Mouse (Mus musculus) cerebellum, postnatal 14 days (tissue): ENCODE measurements around the gene Ano9.
A peak's percentile ranks its signal among the peaks of the same experiment; 100 is the strongest.

Source experiments
- DNase-seq, 2 experiments: peaks; one replicate each; pipeline ENCODE4 v3.0.0; 2021; ENCODE audit warnings: mixed read lengths in 2 of 2

Gene Ano9

DNA sequence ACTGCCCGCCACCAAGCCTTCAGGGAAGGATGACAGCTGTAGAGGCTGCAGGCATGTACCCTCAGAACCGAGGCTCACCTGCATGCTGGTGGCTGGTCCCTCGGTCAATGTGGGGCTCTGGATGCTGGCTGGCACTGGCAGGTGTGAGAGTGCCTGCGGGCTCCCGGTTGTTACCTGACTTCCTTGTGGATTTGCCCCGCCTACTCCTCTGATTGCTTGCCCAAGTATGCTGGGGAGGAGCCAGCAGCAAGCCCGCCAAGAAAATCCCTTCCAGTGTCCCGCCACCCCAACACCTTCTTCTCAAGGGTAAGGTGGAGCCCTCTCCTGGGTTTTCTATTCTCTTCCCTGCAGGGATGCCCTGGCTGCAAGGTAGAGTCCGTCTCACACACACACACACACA lies at the start of gene Ano9:
Ano9 (minus strand) TSS at position 171 of the 400 bp plus-strand sequence.
- no peak for DNase-seq

- no peak for DNase-seq
Measured at GRCm38 (mm10) chr7:141164850-141165249, 47.2 kb upstream of the Ano9 start.

- no peak for DNase-seq
Measured at GRCm38 (mm10) chr7:141164397-141164796, 46.8 kb upstream of the Ano9 start.

DNA sequence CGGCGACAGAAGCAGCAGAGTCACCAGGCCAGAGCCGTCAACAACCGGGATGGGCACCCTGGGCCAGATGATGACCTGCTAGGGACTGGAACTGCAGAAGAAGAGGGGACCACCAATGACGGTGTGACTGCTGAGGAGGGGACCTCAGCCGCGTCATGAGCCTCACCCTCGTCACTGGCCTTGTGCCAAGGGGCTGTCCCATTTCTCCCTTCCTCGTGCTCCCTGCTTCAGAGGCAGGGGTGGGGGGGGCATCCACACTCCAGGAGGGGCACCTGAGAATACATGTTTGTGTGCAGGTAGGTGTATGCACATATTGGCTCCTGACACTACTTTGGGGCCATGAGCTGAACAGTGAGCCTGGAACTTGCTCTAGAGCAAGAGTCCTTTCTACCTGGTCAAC lies 37.8 kb upstream of the Ano9 start:
- DNase-seq, result no peak

- DNase-seq, result no peak
Measured at GRCm38 (mm10) chr7:141148639-141149038, 31.0 kb upstream of the Ano9 start.

DNA sequence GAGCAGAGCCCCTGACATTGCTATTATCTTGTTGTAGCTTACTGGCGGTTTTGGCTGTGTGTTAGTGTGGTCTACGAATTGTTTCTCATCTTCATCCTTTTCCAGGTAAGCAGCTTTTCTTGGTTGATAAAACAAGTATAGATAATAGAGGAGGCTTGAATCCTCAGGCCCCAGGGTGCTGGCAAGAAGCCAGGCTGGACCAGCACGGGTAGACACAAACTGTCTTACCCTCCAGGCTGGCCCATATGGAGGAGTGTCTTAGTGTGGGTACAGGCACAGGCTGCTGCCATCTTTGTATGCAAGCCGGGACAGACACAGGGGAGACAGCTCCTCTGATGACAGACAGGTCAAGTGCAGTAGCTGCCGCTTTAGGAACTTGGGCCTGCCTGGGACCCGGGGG lies 29.4 kb upstream of the Ano9 start:
- peak; percentile 61 to 65 for DNase-seq

GRCm38 (mm10) chr7:141146043-141146595 lies 28.5 kb upstream of the Ano9 start:
- peak in 1 of 2 experiments; percentile 14 for DNase-seq

- DNase-seq, result peak in 1 of 2 experiments; percentile 49
Measured at GRCm38 (mm10) chr7:141145403-141145802, 27.8 kb upstream of the Ano9 start.

DNA sequence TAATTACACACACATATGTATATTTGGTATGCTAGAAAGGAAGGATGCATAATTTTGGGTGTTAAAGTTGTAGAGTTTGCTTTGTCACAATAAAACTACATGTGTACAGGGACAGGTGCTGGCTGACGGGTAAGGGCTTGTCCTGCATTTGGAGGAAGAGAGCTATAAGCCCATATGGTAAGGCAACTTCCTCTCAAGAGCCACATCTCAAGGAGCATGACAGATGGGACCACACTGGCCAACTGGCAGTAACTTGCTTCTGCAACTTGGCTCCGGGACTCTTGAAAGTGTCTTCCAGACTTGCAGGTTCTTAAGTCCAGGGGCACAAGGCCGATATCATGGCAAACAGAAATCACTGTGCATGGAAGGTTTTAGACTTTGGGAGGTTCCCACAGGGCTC lies 27.0 kb upstream of the Ano9 start:
- DNase-seq, result peak in 1 of 2 experiments; percentile 32

DNA sequence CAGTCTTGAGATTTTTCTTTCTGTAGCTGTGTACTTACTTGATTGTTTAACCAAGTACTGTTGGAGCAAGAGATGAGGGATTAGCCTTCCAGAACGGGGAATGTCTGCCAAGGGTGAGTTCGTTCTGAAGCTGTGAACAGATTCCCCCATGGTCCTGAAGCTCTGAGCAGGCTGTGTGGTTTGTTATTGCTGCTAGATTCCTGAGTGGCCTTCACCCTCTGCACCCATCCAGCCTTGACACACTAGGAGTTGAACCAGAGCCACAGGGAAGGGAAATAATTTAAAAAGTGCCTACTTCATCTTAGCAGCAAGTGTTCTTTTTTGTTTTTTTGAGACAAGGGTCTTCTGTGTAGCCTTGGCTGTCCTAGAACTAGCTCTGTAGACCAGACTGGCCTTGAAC lies 26.3 kb upstream of the Ano9 start:
- DNase-seq, result no peak

DNA sequence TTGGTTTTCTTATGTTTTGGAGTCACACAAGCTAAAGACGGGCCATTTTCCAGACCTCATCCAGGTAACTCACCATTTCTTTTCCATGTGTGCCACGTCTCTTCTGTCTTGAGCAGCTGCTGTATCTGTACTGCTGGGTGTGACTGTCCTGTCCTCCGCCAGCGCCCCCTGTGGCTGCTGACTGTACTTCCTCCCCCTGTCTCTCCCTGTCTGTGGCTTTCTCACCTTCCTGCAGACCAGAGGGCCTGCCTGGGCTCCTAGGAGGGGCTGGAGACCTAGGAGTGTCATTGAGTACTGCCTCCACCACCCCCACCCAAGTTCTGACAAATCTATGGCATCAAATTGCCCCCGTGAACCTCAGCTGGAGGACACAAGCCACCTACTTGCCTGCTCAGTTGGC lies 25.5 kb upstream of the Ano9 start:
- DNase-seq, result peak in 1 of 2 experiments; percentile 73

DNA sequence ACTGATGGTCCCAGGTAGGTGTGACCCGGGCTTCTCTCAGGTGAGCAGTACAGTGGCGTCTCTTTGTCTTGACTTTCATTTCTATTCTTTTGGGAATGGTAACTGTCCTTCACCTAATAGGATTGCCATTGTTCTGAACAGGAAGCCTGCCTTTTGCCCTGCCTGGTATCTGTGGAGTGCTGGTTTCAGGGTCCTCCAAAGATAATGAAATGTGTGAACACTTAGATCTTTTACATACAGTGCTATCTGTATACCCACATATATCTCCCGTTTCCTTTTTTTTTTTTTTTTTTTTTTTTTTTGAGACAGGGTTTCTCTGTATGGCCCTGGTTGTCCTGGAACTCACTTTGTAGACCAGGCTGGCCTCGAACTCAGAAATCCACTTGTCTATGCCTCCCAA lies 23.7 kb upstream of the Ano9 start:
- no peak for DNase-seq

DNA sequence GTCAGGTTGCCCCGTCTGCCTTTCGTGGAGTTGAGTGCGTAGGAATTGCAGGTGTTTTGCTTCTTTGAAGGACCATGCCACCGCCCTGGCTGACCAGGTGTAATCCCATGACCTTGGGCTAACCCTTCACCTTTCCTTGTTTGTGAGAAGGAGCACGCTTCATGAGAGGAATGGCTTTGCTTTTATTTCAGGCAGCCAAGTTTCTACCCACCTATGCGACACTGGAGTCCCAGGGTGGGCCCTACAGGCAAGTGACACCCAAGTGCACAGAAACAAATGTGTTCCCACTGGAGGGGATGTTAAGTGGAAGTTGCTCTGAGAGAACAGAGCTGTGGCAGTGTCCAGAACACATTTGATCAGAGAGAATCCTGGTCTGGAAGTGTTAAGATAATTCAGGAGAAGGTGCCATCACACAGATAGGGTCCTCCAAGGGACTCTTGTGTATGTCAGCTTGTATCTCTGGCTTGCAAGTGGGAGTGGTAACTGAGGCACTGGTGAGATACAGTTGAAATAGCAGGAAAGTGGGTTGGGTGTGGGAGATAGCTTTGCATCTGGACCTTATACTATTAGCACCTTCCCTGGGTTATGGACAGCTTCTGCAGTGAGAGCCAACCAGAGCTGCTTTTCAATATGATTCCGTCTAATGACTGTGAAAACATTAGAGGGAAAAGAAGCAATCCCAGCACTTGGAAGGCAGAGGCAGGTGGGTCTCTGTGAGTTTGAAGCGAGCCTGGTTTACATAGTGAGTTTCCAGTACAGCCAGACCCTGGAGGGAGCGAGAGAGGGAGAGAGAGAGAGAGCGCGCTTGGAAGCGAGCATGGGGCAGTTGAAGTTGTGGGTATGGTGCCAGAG lies 14.5 kb upstream of the Ano9 start:
- peak in 1 of 2 experiments; percentile 13 for DNase-seq

DNA sequence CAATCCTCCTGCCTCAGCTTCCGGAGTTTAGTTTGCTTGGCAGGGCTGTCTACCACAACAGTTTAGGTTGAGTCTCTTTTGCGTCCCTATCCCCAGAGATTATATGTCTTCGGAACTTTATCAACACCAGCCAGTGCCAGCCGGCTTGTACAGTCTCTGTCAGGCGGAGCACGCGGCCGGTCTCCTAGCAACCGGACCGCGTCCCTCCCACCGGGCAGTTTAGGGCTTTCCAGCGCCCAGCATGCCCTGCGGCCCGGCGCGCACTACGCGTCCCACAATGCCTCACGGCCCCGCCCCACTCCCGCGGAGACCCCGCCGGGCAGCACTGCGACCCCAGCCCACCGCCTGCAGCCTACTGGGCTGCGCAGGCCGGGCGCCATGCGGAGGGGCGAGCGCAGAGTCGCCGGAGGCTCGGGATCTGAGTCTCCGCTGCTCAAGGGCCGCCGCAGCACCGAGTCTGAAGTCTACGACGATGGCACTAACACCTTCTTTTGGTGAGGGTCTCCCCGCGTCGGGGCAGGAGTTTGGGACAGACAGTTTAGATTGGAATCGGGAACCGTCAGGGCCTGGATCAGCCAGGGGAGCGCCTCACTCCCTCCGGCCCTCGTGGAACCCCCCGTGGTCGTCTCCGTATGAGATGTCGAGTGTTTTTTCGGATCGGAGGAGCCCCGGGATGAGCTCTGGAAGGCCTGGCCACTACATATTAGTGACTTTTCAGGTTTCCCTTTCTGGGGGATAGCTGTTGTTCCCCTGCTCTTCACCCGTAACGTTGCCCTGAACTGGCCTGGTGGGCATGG lies 13.6 kb upstream of the Ano9 start:
- peak; percentile 94 to 96 for DNase-seq

DNA sequence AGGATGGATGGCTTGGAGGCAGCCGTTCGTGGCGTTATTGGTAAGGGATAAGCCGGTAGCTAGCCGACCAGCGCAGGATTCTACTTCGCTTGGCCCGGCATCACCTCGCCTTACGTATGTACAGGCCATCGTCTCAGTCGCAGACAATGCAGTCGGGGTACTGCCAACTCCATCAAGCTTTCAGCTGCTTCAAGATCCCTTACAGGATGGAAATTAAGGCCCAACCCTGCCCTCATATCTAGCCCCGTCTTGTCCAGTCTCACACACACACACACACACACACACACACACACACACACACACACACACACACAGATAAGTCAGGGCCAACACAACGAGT lies 5.9 kb upstream of the Ano9 start:
- DNase-seq, result no peak

- peak; percentile 92 to 94 for DNase-seq
Measured at GRCm38 (mm10) chr7:141122689-141123516, 5.3 kb upstream of the Ano9 start.

DNA sequence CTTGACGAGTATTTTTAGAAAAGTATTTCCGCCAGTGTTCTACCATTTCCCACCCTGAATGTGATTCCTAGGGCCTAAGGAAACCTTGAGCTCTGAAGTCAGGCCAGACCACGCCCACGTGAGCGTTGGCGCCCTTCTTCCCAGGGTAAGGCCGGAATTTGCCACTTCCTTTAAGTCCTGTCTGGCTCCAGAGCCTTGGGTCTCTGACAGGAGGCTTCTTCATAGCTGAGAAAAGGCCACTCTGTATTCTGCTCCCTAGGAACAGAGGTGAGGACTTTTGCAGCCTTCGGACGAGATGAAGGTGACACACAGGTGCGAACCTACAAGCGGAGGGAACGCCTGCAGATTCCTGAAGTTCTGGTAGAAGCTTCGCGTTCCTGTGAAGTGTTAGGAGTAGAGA lies 4.6 kb upstream of the Ano9 start, which contains the start of gene Ptdss2:
Ptdss2 (plus strand) TSS at position 138 of the 400 bp plus-strand sequence.
- peak in 1 of 2 experiments; percentile 9 for DNase-seq

DNA sequence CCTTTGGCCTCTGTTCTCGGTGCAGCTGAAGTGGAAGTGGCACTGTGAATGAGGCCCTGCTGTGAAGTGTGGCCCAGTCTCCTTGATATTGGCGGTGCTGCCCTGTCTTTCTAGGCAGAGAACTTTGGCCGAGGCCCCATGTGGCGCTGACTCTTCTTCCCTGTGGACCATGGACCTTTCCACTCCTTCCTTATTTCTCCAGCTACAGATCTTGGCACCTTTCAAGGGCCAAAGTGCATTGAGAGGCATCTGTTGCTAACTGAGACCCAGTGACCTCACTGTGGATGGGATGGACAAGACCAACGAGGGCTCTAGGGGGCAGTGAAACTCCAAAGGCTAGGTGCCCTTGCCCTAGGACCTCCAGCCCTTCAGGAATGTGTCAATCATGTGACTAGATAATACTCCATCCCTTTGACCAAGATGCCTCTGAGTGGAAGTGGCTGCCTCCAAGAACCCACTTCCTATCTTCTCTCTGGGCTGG lies 3.5 kb upstream of the Ano9 start:
- no peak for DNase-seq

GRCm38 (mm10) chr7:141120605-141121004 lies 3.0 kb upstream of the Ano9 start:
- DNase-seq, result no peak

DNA sequence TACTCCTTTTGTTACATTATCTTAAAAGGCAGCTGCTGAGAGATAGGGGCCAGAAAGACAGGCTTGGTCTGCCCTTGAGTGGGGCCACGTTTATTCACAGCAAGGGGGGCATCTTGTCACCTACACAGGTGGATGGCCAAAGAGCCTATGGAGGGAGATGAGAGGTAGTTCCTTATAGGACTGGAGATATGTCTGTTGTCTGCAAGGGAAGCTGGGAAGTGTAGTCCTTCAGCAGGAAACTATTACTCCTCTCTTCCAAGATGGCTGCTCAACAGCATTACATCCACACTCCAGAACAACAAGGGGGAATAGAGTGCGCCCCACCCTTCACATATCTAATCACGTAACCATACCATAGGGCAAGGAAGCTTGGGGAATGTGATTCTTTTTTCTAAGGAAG lies 1.9 kb upstream of the Ano9 start:
- no peak for DNase-seq

DNA sequence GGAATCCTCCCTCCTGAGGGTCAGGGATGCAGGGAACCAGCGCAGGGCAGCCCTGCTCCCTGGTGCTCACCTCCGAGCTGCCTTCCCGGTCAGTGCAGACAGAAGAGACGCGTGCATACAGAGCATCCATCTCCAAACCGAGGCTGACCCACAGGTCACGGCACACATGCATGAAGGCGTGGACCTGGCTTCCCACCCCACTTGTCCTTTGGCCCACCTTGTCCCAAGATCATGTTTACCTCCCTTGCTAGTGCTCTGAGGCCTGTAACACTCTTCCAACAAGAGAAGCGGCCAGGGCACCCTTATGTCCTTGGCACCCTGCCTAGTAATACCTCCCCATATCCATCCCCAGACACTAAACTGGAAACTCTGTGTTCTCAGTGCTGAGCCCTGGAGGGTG lies 1.7 kb downstream of the Ano9 start:
- no peak for DNase-seq

DNA sequence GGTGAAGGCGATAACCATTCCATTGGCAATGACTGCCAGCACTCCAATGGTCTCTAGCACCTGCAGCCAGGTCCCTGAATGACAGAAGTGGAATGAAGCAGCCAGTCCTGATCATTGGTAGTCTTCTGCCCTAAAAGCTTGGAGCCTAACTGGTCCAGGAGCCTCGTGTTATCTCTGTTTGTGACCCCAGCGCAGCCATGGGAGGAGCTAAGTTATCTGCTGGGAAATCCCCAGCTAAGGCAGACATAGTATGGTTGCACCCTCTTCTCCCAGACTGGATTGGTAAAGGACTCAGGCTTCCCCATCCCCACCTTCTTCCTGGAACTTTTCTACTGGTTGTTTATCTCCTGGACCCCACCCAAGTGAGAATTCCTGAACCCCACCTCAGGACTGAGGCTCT lies 14.4 kb downstream of the Ano9 start:
- no peak for DNase-seq
